Mouse (Mus musculus) hindbrain, embryonic 10.5 days (tissue): ENCODE data around the gene Unc45b. TPM values are rescaled to one million over a fixed set of nuclear protein-coding genes. Genes with fewer than 3 reads are reported as not detected.

Experiments used
- DNase-seq: peaks from one replicate; pipeline ENCODE4 v3.0.0-alpha.2; 2017; ENCODE audit warnings: low spot score
- H3K27ac ChIP-seq: fragments of 300-500 bp; sonication (generic); 2 replicates; pipeline ENCODE4 v1.5.1; 2016; ENCODE audit warnings: mild to moderate bottlenecking, moderate library complexity
- H3K27me3 ChIP-seq: fragments of 300-500 bp; sonication (generic); 2 replicates; pipeline ENCODE4 v1.6.1; 2016; ENCODE audit warnings: mild to moderate bottlenecking; ENCODE audit not compliant: poor library complexity, insufficient read depth, severe bottlenecking
- H3K36me3 ChIP-seq: fragments of 300-500 bp; sonication (generic); 2 replicates; pipeline ENCODE4 v1.6.1; 2016; ENCODE audit warnings: mild to moderate bottlenecking, moderate library complexity
- H3K4me1 ChIP-seq: fragments of 300-500 bp; sonication (generic); replicated peaks from 2 replicates; pipeline ENCODE4 v1.6.1; 2016; ENCODE audit warnings: mild to moderate bottlenecking
- H3K4me3 ChIP-seq: fragments of 300-500 bp; sonication (generic); 2 replicates; pipeline ENCODE4 v1.5.1; 2016; ENCODE audit warnings: mild to moderate bottlenecking, moderate library complexity
- H3K9me3 ChIP-seq: fragments of 300-500 bp; sonication (generic); 2 replicates; pipeline ENCODE4 v1.6.1; 2016; ENCODE audit warnings: mild to moderate bottlenecking, moderate library complexity
- WGBS: fragments of 180-500 bp; shearing (Covaris S2); methylation state at CpG from one replicate; pipeline ENCODE4 v1.1.7; 2016; 5-methylcytosine and 5-hydroxymethylcytosine counted together
- polyA plus RNA-seq: library from polyadenylated mRNA; unstranded; fragments of >200 nt; fragmentation: Nextera tagmentation; extraction: Ambion mirVana; gene quantifications from 2 replicates; pipeline ENCODE4 v1.2.1, GENCODE M21; 2016

Gene Unc45b
- 0.22 and 0.60 TPM in 2 replicates for polyA plus RNA-seq

- peaks cover 30% of the 10 kb centered on the region for H3K27me3 ChIP-seq
- no peak within 1 kb of the TSS for H3K27ac ChIP-seq
- no peak within 1 kb of the TSS for H3K4me3 ChIP-seq
- peaks cover 14% of the 10 kb centered on the region for H3K4me1 ChIP-seq
- no peaks in the 10 kb centered on the region for H3K9me3 ChIP-seq
- H3K36me3 ChIP-seq = peaks cover 16% of the 10 kb centered on the region
- 91% methylated on average over 4 of the region's 4 CpGs for WGBS
- DNase-seq = no peak
These were observed at the start of gene Unc45b for GRCm38 (mm10) chr11:82910250-82910649. Gene Unc45b (plus strand): TSS chr11:82910550.

GRCm38 (mm10) chr11:82860759-82861158 is 49.6 kb upstream of the Unc45b start:
- no peak overlapping the region for H3K4me3 ChIP-seq
- H3K4me1 ChIP-seq = peaks cover 10% of the 10 kb centered on the region; the same call in 1 of the 2 replicates
- no peak overlapping the region for H3K27ac ChIP-seq
- no peak for DNase-seq
- no peaks in the 10 kb centered on the region for H3K27me3 ChIP-seq
- no peaks in the 10 kb centered on the region for H3K9me3 ChIP-seq
- H3K36me3 ChIP-seq = no peaks in the 10 kb centered on the region
- 83% methylated on average over 6 of the region's 6 CpGs for WGBS

- H3K27ac ChIP-seq = 0 out of 2 replicates have a peak overlapping the region, but pooled peaks have one; percentile 23
- no peaks in the 10 kb centered on the region for H3K36me3 ChIP-seq
- no peaks in the 10 kb centered on the region for H3K27me3 ChIP-seq
- 72% methylated on average over 8 of the region's 8 CpGs for WGBS
- no peak overlapping the region for H3K4me3 ChIP-seq
- DNase-seq = no peak
- H3K4me1 ChIP-seq = peaks cover 9% of the 10 kb centered on the region; the same call in 1 of the 2 replicates
- no peaks in the 10 kb centered on the region for H3K9me3 ChIP-seq
These were observed 48.8 kb upstream of the Unc45b start for GRCm38 (mm10) chr11:82861558-82861957.

GRCm38 (mm10) chr11:82862638-82863037 is 47.7 kb upstream of the Unc45b start:
- WGBS = 89% methylated on average over 9 of the region's 9 CpGs
- peaks cover 14% of the 10 kb centered on the region; the same call in 1 of the 2 replicates for H3K4me1 ChIP-seq
- no peak overlapping the region for H3K4me3 ChIP-seq
- H3K27ac ChIP-seq = no peak overlapping the region
- no peaks in the 10 kb centered on the region for H3K36me3 ChIP-seq
- no peaks in the 10 kb centered on the region for H3K27me3 ChIP-seq
- DNase-seq = no peak
- H3K9me3 ChIP-seq = no peaks in the 10 kb centered on the region

- H3K27ac ChIP-seq = no peak overlapping the region
- H3K4me1 ChIP-seq = peaks cover 17% of the 10 kb centered on the region; the same call in 1 of the 2 replicates
- H3K27me3 ChIP-seq = no peaks in the 10 kb centered on the region
- no peak for DNase-seq
- no peaks in the 10 kb centered on the region for H3K9me3 ChIP-seq
- WGBS = 75% methylated on average over 2 of the region's 2 CpGs
- no peaks in the 10 kb centered on the region for H3K36me3 ChIP-seq
- H3K4me3 ChIP-seq = no peak overlapping the region
These were observed 47.3 kb upstream of the Unc45b start for GRCm38 (mm10) chr11:82863059-82863458.

GRCm38 (mm10) chr11:82863488-82863931 is 46.8 kb upstream of the Unc45b start:
- no peak overlapping the region for H3K27ac ChIP-seq
- DNase-seq = no peak
- peaks cover 18% of the 10 kb centered on the region; the same call in 1 of the 2 replicates for H3K4me1 ChIP-seq
- no peaks in the 10 kb centered on the region for H3K9me3 ChIP-seq
- WGBS = 72% methylated on average over 4 of the region's 4 CpGs
- H3K36me3 ChIP-seq = no peaks in the 10 kb centered on the region
- no peaks in the 10 kb centered on the region for H3K27me3 ChIP-seq
- H3K4me3 ChIP-seq = no peak overlapping the region

- no peaks in the 10 kb centered on the region for H3K36me3 ChIP-seq
- H3K27me3 ChIP-seq = no peaks in the 10 kb centered on the region
- no peak overlapping the region for H3K4me3 ChIP-seq
- H3K4me1 ChIP-seq = peaks cover 30% of the 10 kb centered on the region
- no peaks in the 10 kb centered on the region for H3K9me3 ChIP-seq
- H3K27ac ChIP-seq = no peak overlapping the region
- no peak for DNase-seq
- WGBS = 75% methylated on average over 10 of the region's 10 CpGs
These were observed 44.4 kb upstream of the Unc45b start for GRCm38 (mm10) chr11:82865957-82866356.

GRCm38 (mm10) chr11:82866850-82867564 is 43.3 kb upstream of the Unc45b start:
- H3K4me3 ChIP-seq = no peak overlapping the region
- 26% methylated on average over 7 of the region's 7 CpGs for WGBS
- DNase-seq = no peak
- no peaks in the 10 kb centered on the region for H3K9me3 ChIP-seq
- H3K4me1 ChIP-seq = peaks cover 24% of the 10 kb centered on the region
- no peak overlapping the region for H3K27ac ChIP-seq
- no peaks in the 10 kb centered on the region for H3K36me3 ChIP-seq
- no peaks in the 10 kb centered on the region for H3K27me3 ChIP-seq

- WGBS = 81% methylated on average over 5 of the region's 5 CpGs
- DNase-seq = no peak
These were observed 42.4 kb upstream of the Unc45b start for GRCm38 (mm10) chr11:82867956-82868355.

GRCm38 (mm10) chr11:82869506-82870172 is 40.7 kb upstream of the Unc45b start:
- 0 out of 2 replicates have a peak overlapping the region, but pooled peaks have one; percentile 35 for H3K27ac ChIP-seq
- H3K36me3 ChIP-seq = no peaks in the 10 kb centered on the region
- WGBS = 76% methylated on average over 9 of the region's 9 CpGs
- DNase-seq = no peak
- H3K27me3 ChIP-seq = no peaks in the 10 kb centered on the region
- no peaks in the 10 kb centered on the region for H3K9me3 ChIP-seq
- H3K4me1 ChIP-seq = peaks cover 22% of the 10 kb centered on the region
- H3K4me3 ChIP-seq = peak overlapping the region; percentile 77

More at GRCm38 (mm10) chr11:82867956-82868355, 42.4 kb upstream of the Unc45b start:
- no peaks in the 10 kb centered on the region for H3K36me3 ChIP-seq
- H3K9me3 ChIP-seq = no peaks in the 10 kb centered on the region
- no peaks in the 10 kb centered on the region for H3K27me3 ChIP-seq
- no peak overlapping the region for H3K4me3 ChIP-seq
- H3K4me1 ChIP-seq = peaks cover 22% of the 10 kb centered on the region
- no peak overlapping the region for H3K27ac ChIP-seq

- Histone ChIP-seq H3K4me1 (peaks cover 22% of the 10 kb centered on the region), H3K36me3 (no peaks in the 10 kb centered on the region), H3K9me3 (no peaks in the 10 kb centered on the region), H3K4me3 (peak overlapping the region; percentile 77), H3K27me3 (no peaks in the 10 kb centered on the region), H3K27ac (peak overlapping the region; percentile 88)
- 4% methylated on average over 36 of the region's 36 CpGs for WGBS
- peak; percentile 56 for DNase-seq
These were observed 39.9 kb upstream of the Unc45b start for GRCm38 (mm10) chr11:82870173-82871030.

- peak within 1 kb of the TSS; percentile 88 for H3K27ac ChIP-seq
- H3K9me3 ChIP-seq = no peaks in the 10 kb centered on the region
- H3K4me3 ChIP-seq = peak within 1 kb of the TSS; percentile 77
- under 1% methylated on average over 43 of the region's 43 CpGs for WGBS
- DNase-seq = peak; percentile 91
- peaks cover 22% of the 10 kb centered on the region for H3K4me1 ChIP-seq
- H3K27me3 ChIP-seq = no peaks in the 10 kb centered on the region
- H3K36me3 ChIP-seq = no peaks in the 10 kb centered on the region
These were observed 39.3 kb upstream of the Unc45b start, which contains the start of gene Rffl for GRCm38 (mm10) chr11:82871031-82871446. Gene Rffl (minus strand): TSS chr11:82871210.
